Mouse (Mus musculus) G1E (cell line): Measurements from ENCODE around the gene Nck2.

Experiments
- GATA1 ChIP-seq: IDR thresholded peaks from 2 replicates; pipeline ENCODE4 v1.6.1; 2012; ENCODE audit warnings: borderline replicate concordance, low read length, inconsistent platforms, mixed read lengths
- POLR2AphosphoS5 ChIP-seq: IDR thresholded peaks from 2 replicates; pipeline ENCODE4 v1.6.1; 2012; ENCODE audit warnings: low read depth, low read length, inconsistent platforms; ENCODE audit not compliant: insufficient replicate concordance

- TF ChIP-seq POLR2AphosphoS5, result no peak
- no peak for TF ChIP-seq GATA1
Measured at GRCm38 (mm10) chr1:43422969-43423748, 21.2 kb upstream of the Nck2 start.
